Mouse (Mus musculus): ENCODE measurements around the gene Iqgap2. TPM values are rescaled to one million over a fixed set of nuclear protein-coding genes. Genes with fewer than 3 reads are reported as not detected.

Iqgap2 gene
- polyA plus RNA-seq, 1 experiment from 2014 or later, result 18.4 TPM

GRCm38 (mm10) chr13:95804113-95804512 is 87.6 kb downstream of the Iqgap2 start:
- H3K27me3 ChIP-seq (ENCODE audit: control insufficient read depth, insufficient read depth, low read length), result no peaks in the 10 kb centered on the region
- H3K4me2 ChIP-seq (ENCODE audit: low read depth, low read length), result no peak overlapping the region
- no peaks in the 10 kb centered on the region for H3K36me3 ChIP-seq (ENCODE audit: control insufficient read depth, insufficient read depth, low read length)
- ATAC-seq (ENCODE audit: insufficient read depth, low FRiP score), result no peak
- no peak overlapping the region for H3K4me3 ChIP-seq (replicated peaks; ENCODE audit: low read length)
- WGBS, result 74% methylated on average over 6 of the region's 6 CpGs
- no peak overlapping the region for H3K27ac ChIP-seq (ENCODE audit: low read length)
- no peaks in the 10 kb centered on the region for H3K9me3 ChIP-seq (replicated peaks; ENCODE audit: control insufficient read depth, low read length)
- peaks cover 4% of the 10 kb centered on the region; the same call in 1 of the 2 replicates for H3K4me1 ChIP-seq (ENCODE audit: control insufficient read depth, insufficient read depth, low read length)
- no peak overlapping the region for H3K9ac ChIP-seq (ENCODE audit: low read length)

- Histone ChIP-seq H3K36me3 (ENCODE audit: control insufficient read depth, insufficient read depth, low read length) (no peaks in the 10 kb centered on the region), H3K4me2 (ENCODE audit: low read depth, low read length) (no peak overlapping the region), H3K4me1 (ENCODE audit: control insufficient read depth, insufficient read depth, low read length) (peaks cover 4% of the 10 kb centered on the region; the same call in 1 of the 2 replicates), H3K27ac (ENCODE audit: low read length) (no peak overlapping the region), H3K4me3 (replicated peaks; ENCODE audit: low read length) (no peak overlapping the region), H3K27me3 (ENCODE audit: control insufficient read depth, insufficient read depth, low read length) (no peaks in the 10 kb centered on the region), H3K9ac (ENCODE audit: low read length) (no peak overlapping the region), H3K9me3 (replicated peaks; ENCODE audit: control insufficient read depth, low read length) (no peaks in the 10 kb centered on the region)
- no peak for ATAC-seq (ENCODE audit: insufficient read depth, low FRiP score)
- WGBS, result 75% methylated on average over 9 of the region's 9 CpGs
Observed at GRCm38 (mm10) chr13:95800925-95801324, 90.8 kb downstream of the Iqgap2 start.

GRCm38 (mm10) chr13:95799322-95799721 is 92.4 kb downstream of the Iqgap2 start:
- ATAC-seq (ENCODE audit: insufficient read depth, low FRiP score), result no peak

GRCm38 (mm10) chr13:95798721-95799120 is 93.0 kb downstream of the Iqgap2 start:
- Histone ChIP-seq H3K9ac (ENCODE audit: low read length) (no peak overlapping the region), H3K27ac (ENCODE audit: low read length) (no peak overlapping the region), H3K27me3 (ENCODE audit: control insufficient read depth, insufficient read depth, low read length) (no peaks in the 10 kb centered on the region), H3K4me1 (ENCODE audit: control insufficient read depth, insufficient read depth, low read length) (no peaks in the 10 kb centered on the region), H3K4me2 (ENCODE audit: low read depth, low read length) (no peak overlapping the region), H3K4me3 (replicated peaks; ENCODE audit: low read length) (no peak overlapping the region), H3K9me3 (replicated peaks; ENCODE audit: control insufficient read depth, low read length) (no peaks in the 10 kb centered on the region), H3K36me3 (ENCODE audit: control insufficient read depth, insufficient read depth, low read length) (no peaks in the 10 kb centered on the region)
- no peak for ATAC-seq (ENCODE audit: insufficient read depth, low FRiP score)
- WGBS, result 41% methylated on average over 6 of the region's 6 CpGs

More at GRCm38 (mm10) chr13:95799322-95799721, 92.4 kb downstream of the Iqgap2 start:
- no peaks in the 10 kb centered on the region for H3K9me3 ChIP-seq (replicated peaks; ENCODE audit: control insufficient read depth, low read length)
- H3K4me3 ChIP-seq (replicated peaks; ENCODE audit: low read length), result no peak overlapping the region
- H3K4me2 ChIP-seq (ENCODE audit: low read depth, low read length), result no peak overlapping the region
- no peak overlapping the region for H3K9ac ChIP-seq (ENCODE audit: low read length)
- no peaks in the 10 kb centered on the region for H3K36me3 ChIP-seq (ENCODE audit: control insufficient read depth, insufficient read depth, low read length)
- no peaks in the 10 kb centered on the region for H3K27me3 ChIP-seq (ENCODE audit: control insufficient read depth, insufficient read depth, low read length)
- H3K4me1 ChIP-seq (ENCODE audit: control insufficient read depth, insufficient read depth, low read length), result no peaks in the 10 kb centered on the region
- no peak overlapping the region for H3K27ac ChIP-seq (ENCODE audit: low read length)
- 77% methylated on average over 4 of the region's 4 CpGs for WGBS

GRCm38 (mm10) chr13:95797530-95797929 is 94.2 kb downstream of the Iqgap2 start:
- Histone ChIP-seq H3K4me2 (ENCODE audit: low read depth, low read length) (no peak overlapping the region), H3K9me3 (replicated peaks; ENCODE audit: control insufficient read depth, low read length) (no peaks in the 10 kb centered on the region), H3K27ac (ENCODE audit: low read length) (no peak overlapping the region), H3K27me3 (ENCODE audit: control insufficient read depth, insufficient read depth, low read length) (no peaks in the 10 kb centered on the region), H3K4me3 (replicated peaks; ENCODE audit: low read length) (no peak overlapping the region), H3K9ac (ENCODE audit: low read length) (no peak overlapping the region), H3K4me1 (ENCODE audit: control insufficient read depth, insufficient read depth, low read length) (no peaks in the 10 kb centered on the region), H3K36me3 (ENCODE audit: control insufficient read depth, insufficient read depth, low read length) (no peaks in the 10 kb centered on the region)
- 93% methylated on average over 2 of the region's 2 CpGs for WGBS
- no peak for ATAC-seq (ENCODE audit: insufficient read depth, low FRiP score)

- Histone ChIP-seq H3K4me2 (ENCODE audit: low read depth, low read length) (no peak overlapping the region), H3K9ac (ENCODE audit: low read length) (no peak overlapping the region), H3K4me1 (ENCODE audit: control insufficient read depth, insufficient read depth, low read length) (no peaks in the 10 kb centered on the region), H3K27ac (ENCODE audit: low read length) (no peak overlapping the region), H3K27me3 (ENCODE audit: control insufficient read depth, insufficient read depth, low read length) (no peaks in the 10 kb centered on the region), H3K4me3 (replicated peaks; ENCODE audit: low read length) (no peak overlapping the region), H3K9me3 (replicated peaks; ENCODE audit: control insufficient read depth, low read length) (no peaks in the 10 kb centered on the region), H3K36me3 (ENCODE audit: control insufficient read depth, insufficient read depth, low read length) (no peaks in the 10 kb centered on the region)
- 73% methylated on average over 8 of the region's 8 CpGs for WGBS
- ATAC-seq (ENCODE audit: insufficient read depth, low FRiP score), result no peak
Observed at GRCm38 (mm10) chr13:95794346-95794745, 97.4 kb downstream of the Iqgap2 start.

GRCm38 (mm10) chr13:95790883-95791282 is 100.8 kb downstream of the Iqgap2 start:
- H3K27ac ChIP-seq (ENCODE audit: low read length), result no peak overlapping the region
- no peak for ATAC-seq (ENCODE audit: insufficient read depth, low FRiP score)
- H3K4me1 ChIP-seq (ENCODE audit: control insufficient read depth, insufficient read depth, low read length), result no peaks in the 10 kb centered on the region
- 77% methylated on average over 6 of the region's 6 CpGs for WGBS
- no peak overlapping the region for H3K4me3 ChIP-seq (replicated peaks; ENCODE audit: low read length)
- H3K27me3 ChIP-seq (ENCODE audit: control insufficient read depth, insufficient read depth, low read length), result no peaks in the 10 kb centered on the region
- H3K9me3 ChIP-seq (replicated peaks; ENCODE audit: control insufficient read depth, low read length), result no peaks in the 10 kb centered on the region
- H3K36me3 ChIP-seq (ENCODE audit: control insufficient read depth, insufficient read depth, low read length), result no peaks in the 10 kb centered on the region
- no peak overlapping the region for H3K4me2 ChIP-seq (ENCODE audit: low read depth, low read length)
- H3K9ac ChIP-seq (ENCODE audit: low read length), result no peak overlapping the region

GRCm38 (mm10) chr13:95788631-95789376 is 102.9 kb downstream of the Iqgap2 start:
- H3K4me3 ChIP-seq (replicated peaks; ENCODE audit: low read length), result no peak overlapping the region
- H3K9ac ChIP-seq (ENCODE audit: low read length), result no peak overlapping the region
- no peaks in the 10 kb centered on the region for H3K27me3 ChIP-seq (ENCODE audit: control insufficient read depth, insufficient read depth, low read length)
- H3K36me3 ChIP-seq (ENCODE audit: control insufficient read depth, insufficient read depth, low read length), result no peaks in the 10 kb centered on the region
- H3K27ac ChIP-seq (ENCODE audit: low read length), result no peak overlapping the region
- H3K4me2 ChIP-seq (ENCODE audit: low read depth, low read length), result no peak overlapping the region
- H3K4me1 ChIP-seq (ENCODE audit: control insufficient read depth, insufficient read depth, low read length), result no peaks in the 10 kb centered on the region
- ATAC-seq (ENCODE audit: insufficient read depth, low FRiP score), result no peak
- no peaks in the 10 kb centered on the region for H3K9me3 ChIP-seq (replicated peaks; ENCODE audit: control insufficient read depth, low read length)
- 49% methylated on average over 10 of the region's 10 CpGs for WGBS

GRCm38 (mm10) chr13:95782969-95783332 is 108.8 kb downstream of the Iqgap2 start:
- H3K36me3 ChIP-seq (ENCODE audit: control insufficient read depth, insufficient read depth, low read length), result no peaks in the 10 kb centered on the region
- H3K4me1 ChIP-seq (ENCODE audit: control insufficient read depth, insufficient read depth, low read length), result peaks cover 37% of the 10 kb centered on the region
- 43% methylated on average over 2 of the region's 2 CpGs for WGBS
- H3K27me3 ChIP-seq (ENCODE audit: control insufficient read depth, insufficient read depth, low read length), result no peaks in the 10 kb centered on the region
- no peaks in the 10 kb centered on the region for H3K9me3 ChIP-seq (replicated peaks; ENCODE audit: control insufficient read depth, low read length)
- no peak overlapping the region for H3K4me3 ChIP-seq (replicated peaks; ENCODE audit: low read length)
- peak; percentile 54 for ATAC-seq (ENCODE audit: insufficient read depth, low FRiP score)
- H3K27ac ChIP-seq (ENCODE audit: low read length), result peak overlapping the region; percentile 64; the same call in 1 of the 2 replicates
- H3K4me2 ChIP-seq (ENCODE audit: low read depth, low read length), result no peak overlapping the region
- no peak overlapping the region for H3K9ac ChIP-seq (ENCODE audit: low read length)

Data from stomach, embryonic 16.5 days (tissue).